Mouse (Mus musculus) lung, postnatal 0 days (tissue): ENCODE measurements around the gene Bora.

Source experiments
- CTCF ChIP-seq: IDR thresholded peaks from 2 replicates; pipeline ENCODE4 v1.5.1; 2016; ENCODE audit warnings: antibody characterized with exemption, mild to moderate bottlenecking
- EP300 ChIP-seq: IDR thresholded peaks from 2 replicates; pipeline ENCODE4 v1.6.1; 2016; ENCODE audit warnings: antibody characterized with exemption, mild to moderate bottlenecking, control low read depth

DNA sequence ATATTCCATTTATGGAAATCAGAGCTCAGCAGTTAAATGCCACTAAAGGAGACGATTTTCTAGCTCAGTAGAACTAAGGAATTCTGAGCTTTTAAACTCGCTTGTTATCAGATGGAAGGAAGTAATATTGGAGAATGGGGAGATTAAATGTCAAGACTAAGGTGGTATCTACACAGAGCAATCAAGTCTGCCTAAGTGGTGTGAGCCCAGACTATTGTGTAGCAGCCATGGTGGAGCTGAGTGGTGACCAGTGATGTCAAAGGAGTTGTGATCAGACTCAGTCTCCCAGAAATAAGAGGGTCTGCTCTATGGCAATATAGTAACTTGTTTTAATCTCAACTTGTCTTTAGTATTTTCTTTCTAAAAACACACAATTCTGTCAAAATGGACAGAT, 35.1 kb upstream of the Bora start:
- TF ChIP-seq CTCF (no peak), EP300 (no peak)
